Mouse (Mus musculus) ES-E14 (cell line): Measurements from ENCODE around the gene Vmn1r233. TPM values are rescaled to one million over a fixed set of nuclear protein-coding genes. Genes with fewer than 3 reads are reported as not detected.

Experiments
- DNase-seq: peaks from one replicate; pipeline ENCODE4 v3.0.0-alpha.2; 2013; ENCODE audit warnings: low read depth, low spot score
- H3K27ac ChIP-seq: 2 replicates; pipeline ENCODE4 v1.5.1; 2012; ENCODE audit warnings: low read depth, mild to moderate bottlenecking, low read length, moderate library complexity, mixed read lengths; ENCODE audit not compliant: poor library complexity, insufficient read depth, severe bottlenecking
- H3K36me3 ChIP-seq: 2 replicates; pipeline ENCODE4 v1.6.1; 2012; ENCODE audit warnings: mild to moderate bottlenecking, low read length, moderate library complexity, mixed read lengths; ENCODE audit not compliant: control insufficient read depth, poor library complexity, insufficient read depth, severe bottlenecking
- H3K4me1 ChIP-seq, 2 experiments: fragments of 150-350 bp in 1 of 2; sonication (generic) in 1 of 2; 2 replicates each; pipeline ENCODE4 v1.6.1; 2012; ENCODE audit warnings: low read length in 2 of 2, mild to moderate bottlenecking in 1 of 2, mixed read lengths in 1 of 2; ENCODE audit not compliant: control insufficient read depth in 2 of 2, insufficient read depth in 2 of 2, poor library complexity in 1 of 2
- H3K4me3 ChIP-seq, 2 experiments: fragments of 150-350 bp in 1 of 2; sonication (generic) in 1 of 2; 2 replicates each; pipeline ENCODE4 v1.5.1; 2012; ENCODE audit warnings: low read length in 2 of 2, low read depth in 1 of 2, mild to moderate bottlenecking in 1 of 2, mixed read lengths in 1 of 2; ENCODE audit not compliant: insufficient read depth in 1 of 2, poor library complexity in 1 of 2, severe bottlenecking in 1 of 2
- H3K9ac ChIP-seq: 2 replicates; pipeline ENCODE4 v1.6.1; 2012; ENCODE audit warnings: low read depth, mild to moderate bottlenecking, low read length, mixed read lengths; ENCODE audit not compliant: poor library complexity, insufficient read depth, severe bottlenecking
- H3K9me3 ChIP-seq: fragments of 150-350 bp; sonication (generic); 2 replicates; pipeline ENCODE4 v1.6.1; 2012; ENCODE audit warnings: low read depth, mild to moderate bottlenecking, low read length; ENCODE audit not compliant: control insufficient read depth, insufficient read depth
- CHD2 ChIP-seq: IDR thresholded peaks from 2 replicates; pipeline ENCODE4 v1.6.1; 2014; ENCODE audit warnings: mild to moderate bottlenecking, low read depth, low read length, inconsistent platforms
- HCFC1 ChIP-seq: IDR thresholded peaks from 2 replicates; pipeline ENCODE4 v1.6.1; 2012; ENCODE audit warnings: low read length, inconsistent platforms, borderline replicate concordance; ENCODE audit not compliant: insufficient read depth
- MAFK ChIP-seq: IDR thresholded peaks from 2 replicates; pipeline ENCODE4 v1.6.1; 2014; ENCODE audit warnings: mild to moderate bottlenecking, low read depth, low read length, inconsistent platforms; ENCODE audit not compliant: insufficient read depth
- ZC3H11A ChIP-seq: IDR thresholded peaks from 2 replicates; pipeline ENCODE4 v1.6.1; 2012; ENCODE audit warnings: low read depth, mild to moderate bottlenecking, inconsistent platforms, low read length, borderline replicate concordance
- ZNF384 ChIP-seq: IDR thresholded peaks from 2 replicates; pipeline ENCODE4 v1.6.1; 2012; ENCODE audit warnings: low read depth, low read length, inconsistent platforms
- in situ Hi-C, 2 experiments: fragments of 600-800 bp; cut with MboI; formaldehyde crosslinking; loops; one replicate each; pipeline ENCODE4 v1.15.1; 2025; ENCODE audit warnings: low sequenced_read_pairs in 2 of 2, inconsistent platforms in 1 of 2; ENCODE audit not compliant: unreplicated experiment in 2 of 2
- total RNA-seq: library from RNA; depleted of rRNA; stranded (reverse); fragments of 300-350 nt; gene quantifications from 2 replicates; pipeline ENCODE4 v1.2.3, GENCODE M21; 2012; rRNA removed

Gene Vmn1r233
- total RNA-seq, 1 experiment = not detected

DNA sequence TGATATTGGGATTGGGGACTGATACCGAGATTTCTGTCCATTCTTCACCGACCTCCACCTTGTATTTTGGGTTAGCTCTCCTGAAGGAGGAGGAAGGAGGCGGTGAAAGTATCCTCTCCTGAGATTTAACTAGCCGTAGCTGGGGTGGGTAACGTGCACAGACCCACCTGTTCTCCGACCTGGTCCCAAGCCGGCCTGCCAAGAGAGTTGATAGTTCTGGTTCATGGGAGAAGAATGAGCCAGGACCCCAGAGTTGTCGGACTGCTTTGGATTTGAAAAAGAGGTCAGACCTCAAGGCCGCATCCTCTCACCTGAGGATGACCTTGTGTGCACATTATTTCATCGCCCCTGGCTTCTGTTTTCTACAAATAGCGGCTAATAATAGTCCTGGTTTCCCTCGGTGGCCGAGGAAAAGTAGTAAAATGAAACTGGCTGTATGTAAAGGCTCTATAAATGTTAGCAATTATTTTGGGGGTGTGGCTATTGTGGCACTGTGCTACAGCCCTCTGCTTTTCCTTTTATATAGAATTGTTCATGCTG is 50.2 kb downstream of the Vmn1r233 start:
- no peak for DNase-seq
- Histone ChIP-seq H3K4me3 (peak overlapping the region; percentile 85 to 87), H3K9ac (peak overlapping the region; percentile 99), H3K4me1 (peaks cover 2 to 4% of the 10 kb centered on the region in 2 experiments; a peak in 2 of 4 replicates), H3K36me3 (peaks cover under 1% of the 10 kb centered on the region), H3K9me3 (no peaks in the 10 kb centered on the region), H3K27ac (peak overlapping the region; percentile 97)
- in situ Hi-C loops = no loop called here
- TF ChIP-seq ZC3H11A = no peak
- TF ChIP-seq CHD2 = no peak
- no peak for TF ChIP-seq MAFK
- no peak for TF ChIP-seq ZNF384
- no peak for TF ChIP-seq HCFC1

DNA sequence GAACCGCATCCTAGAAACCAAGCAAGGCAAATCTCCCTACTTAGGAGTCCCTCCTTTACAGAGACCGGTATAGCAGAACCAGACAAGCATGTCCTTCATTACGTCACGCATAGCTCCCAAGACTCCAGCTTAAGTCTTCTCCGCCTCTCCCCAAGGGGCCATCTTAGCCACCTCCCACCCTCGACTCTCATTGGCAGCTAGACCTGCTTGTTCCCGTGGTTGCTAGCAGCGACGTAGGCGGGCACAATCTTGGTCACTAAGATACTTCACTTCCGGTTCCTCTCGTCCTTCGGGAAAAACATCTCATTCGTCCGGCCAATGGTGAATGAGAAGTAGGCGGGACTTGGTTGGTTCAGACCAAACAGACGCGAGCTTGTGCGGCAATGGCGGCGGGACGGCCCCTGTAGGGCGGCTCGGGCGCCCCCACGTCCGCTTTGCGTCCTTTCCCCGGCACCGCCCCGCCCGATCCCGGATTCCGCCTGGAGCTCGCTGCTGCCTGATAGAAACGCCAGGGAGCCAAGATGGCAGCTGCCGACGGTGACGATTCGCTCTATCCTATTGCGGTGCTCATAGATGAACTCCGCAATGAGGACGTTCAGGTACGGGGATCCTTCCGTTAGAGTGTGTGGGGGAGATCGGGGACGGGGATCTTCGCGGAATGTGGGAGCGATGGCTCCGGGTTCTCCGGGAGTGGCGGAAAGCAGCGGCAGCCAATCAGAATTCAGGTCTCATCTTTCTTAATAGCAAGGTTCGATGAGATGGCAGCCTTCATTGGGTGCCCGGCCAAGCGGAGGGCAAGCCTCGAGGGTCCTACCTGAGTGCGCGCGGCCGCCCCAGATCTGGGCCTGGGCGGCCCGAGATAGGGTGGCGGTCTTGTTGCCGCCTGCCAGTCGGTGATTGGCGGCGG is 51.0 kb downstream of the Vmn1r233 start, which contains the start of gene Ppp2r1a:
TSS of gene Ppp2r1a (plus strand) at position 327 of the 907 bp plus-strand sequence.
- TF ChIP-seq MAFK (no peak), ZNF384 (no peak), HCFC1 (peak; percentile 66), ZC3H11A (no peak), CHD2 (peak; percentile 72)
- Histone ChIP-seq H3K4me3 (peak within 1 kb of the TSS; percentile 87 to 93), H3K27ac (peak within 1 kb of the TSS; percentile 97), H3K4me1 (peaks cover 2 to 4% of the 10 kb centered on the region in 2 experiments; a peak in 2 of 4 replicates), H3K9ac (peak within 1 kb of the TSS; percentile 99), H3K36me3 (no peaks in the 10 kb centered on the region; the same call in 1 of the 2 replicates), H3K9me3 (no peaks in the 10 kb centered on the region)
- peak; percentile 99 for DNase-seq
- in situ Hi-C loops = no loop called here

DNA sequence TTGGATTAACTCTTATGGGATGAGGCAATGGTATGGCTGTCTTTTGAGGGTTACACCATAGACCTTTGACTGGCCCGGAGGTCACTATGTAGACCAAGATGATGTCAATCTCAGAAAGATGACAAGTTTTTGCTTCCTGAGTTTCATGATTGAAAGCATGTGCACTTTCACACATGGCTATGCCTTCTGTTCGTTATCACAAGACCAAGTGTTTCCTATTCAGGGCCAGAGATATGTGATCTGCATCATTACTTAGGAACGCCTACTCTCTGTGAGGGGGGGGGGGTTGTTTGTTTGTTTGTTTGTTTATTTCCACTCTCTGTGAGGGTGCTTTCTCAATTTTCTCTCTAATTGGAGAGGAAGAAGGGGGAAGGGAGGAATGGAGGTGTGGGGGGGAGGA is 52.0 kb downstream of the Vmn1r233 start:
- Histone ChIP-seq H3K9ac (peak overlapping the region; percentile 76; the same call in 1 of the 2 replicates), H3K4me1 (peaks cover 2 to 4% of the 10 kb centered on the region in 2 experiments; a peak in 2 of 4 replicates), H3K36me3 (no peaks in the 10 kb centered on the region; the same call in 1 of the 2 replicates), H3K9me3 (no peaks in the 10 kb centered on the region), H3K4me3 (peak overlapping the region; percentile 64 to 93), H3K27ac (peak overlapping the region; percentile 73; the same call in 1 of the 2 replicates)
- DNase-seq = peak; percentile 3
- in situ Hi-C loops = no loop called here
- TF ChIP-seq CHD2 = no peak
- TF ChIP-seq ZC3H11A = no peak
- TF ChIP-seq ZNF384 = no peak
- TF ChIP-seq MAFK = no peak
- no peak for TF ChIP-seq HCFC1

Other genes starting within 250 kb of the Vmn1r233 start
- not detected in 2 replicates for gene Vmn1r228, start 210.3 kb downstream of the Vmn1r233 start, total RNA-seq
- gene Vmn1r229, start 184.9 kb downstream of the Vmn1r233 start, total RNA-seq = not detected in 2 replicates
- not detected in 2 replicates for gene Vmn1r230, start 156.0 kb downstream of the Vmn1r233 start, total RNA-seq
- gene Vmn1r231, start 91.4 kb downstream of the Vmn1r233 start, total RNA-seq = not detected in 2 replicates
- gene Vmn1r232, start 76.8 kb downstream of the Vmn1r233 start, total RNA-seq = not detected in 2 replicates
- gene Ppp2r1a, start 51.2 kb downstream of the Vmn1r233 start, total RNA-seq = 144 and 179 TPM in 2 replicates
- gene Zfp160, start 12.4 kb upstream of the Vmn1r233 start, total RNA-seq = 18.0 and 19.8 TPM in 2 replicates
- not detected in 2 replicates for gene Vmn1r234, start 229.6 kb upstream of the Vmn1r233 start, total RNA-seq